Mouse (Mus musculus): ENCODE results near the gene Tspan31.

- TF ChIP-seq HCFC1 (IDR thresholded peaks at IDR 0.05; ENCODE audit: low read depth, low read length) (no peak), CTCF (IDR thresholded peaks at IDR 0.05 in 2 of 3, conservative IDR thresholded peaks at IDR 0.05 in 1 of 3; ENCODE audit: control insufficient read depth in 1 of 3, insufficient read depth in 1 of 3, low read depth in 2 of 3, low read length in 3 of 3, poor library complexity in 1 of 3, severe bottlenecking in 1 of 3) (no peak), MAFK (IDR thresholded peaks at IDR 0.05; ENCODE audit: borderline replicate concordance, low read depth, low read length) (no peak), GATA1 (IDR thresholded peaks at IDR 0.05; ENCODE audit: low read depth, low read length) (no peak), EP300 (IDR thresholded peaks at IDR 0.05; ENCODE audit: low read depth in 1 of 2, low read length in 2 of 2) (no peak)
Measured at GRCm38 (mm10) chr10:127118470-127118869, 48.4 kb upstream of the Tspan31 start.
